Mouse (Mus musculus): ENCODE results near the gene Grhl3.
"Not testable (repeated sequence)": the region's sequence is repeated elsewhere in the genome, so short reads cannot be mapped to it uniquely, and the experiment has no call there.

Gene Grhl3

DNA sequence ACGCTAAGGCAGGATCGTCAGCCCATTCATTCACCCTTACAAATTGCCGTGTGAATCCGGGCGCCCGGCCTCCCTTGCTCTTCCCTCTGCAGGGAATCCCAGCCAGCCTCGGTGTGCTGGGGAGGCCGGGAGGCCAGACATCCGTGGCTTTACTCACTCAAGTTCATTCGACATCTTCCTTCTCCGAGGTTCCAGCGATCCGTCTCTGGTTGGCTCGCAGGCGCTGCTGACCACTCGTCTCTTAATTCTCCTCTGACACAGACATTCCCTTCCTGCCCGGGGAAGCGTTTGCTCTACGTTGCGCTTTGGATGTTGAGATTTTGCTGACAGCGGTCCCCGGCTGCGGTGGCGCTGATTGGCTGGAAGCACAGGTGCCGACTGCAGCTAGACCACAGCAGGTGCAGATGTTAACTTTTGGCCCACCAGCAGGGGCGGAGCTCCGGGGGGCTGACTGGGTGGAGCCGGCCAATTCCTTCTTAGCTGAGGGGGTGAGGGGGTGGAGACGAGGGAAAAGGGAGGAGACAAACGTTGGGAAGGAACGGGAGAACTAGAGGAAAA, at the start of gene Grhl3:
Gene Grhl3, minus strand, starts transcription at position 380 of the 558 bp plus-strand sequence.
- DNase-seq (ENCODE audit: low spot score in 2 of 2), result peak; percentile 63 to 69

DNA sequence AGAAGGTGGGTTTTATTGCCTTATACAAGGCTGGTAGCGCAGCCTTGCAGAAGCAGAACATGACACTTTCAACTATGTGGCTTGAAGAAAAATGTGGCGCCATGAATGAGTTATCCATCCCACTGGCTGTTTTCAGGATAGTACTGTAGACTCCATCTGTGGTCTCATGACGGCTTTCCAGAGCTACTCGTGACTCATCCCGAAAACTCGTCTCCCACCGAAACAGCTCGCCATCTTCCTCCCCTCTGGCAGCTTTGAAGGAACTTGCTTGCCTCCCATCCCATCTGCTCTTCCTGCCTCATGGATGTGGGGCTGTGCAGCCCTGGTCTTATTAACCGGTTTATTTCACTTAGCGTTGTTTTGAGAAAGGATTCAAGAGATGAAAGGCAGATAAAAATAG, 48.9 kb upstream of the Grhl3 start:
- DNase-seq (ENCODE audit: low spot score in 2 of 2), result no peak

DNA sequence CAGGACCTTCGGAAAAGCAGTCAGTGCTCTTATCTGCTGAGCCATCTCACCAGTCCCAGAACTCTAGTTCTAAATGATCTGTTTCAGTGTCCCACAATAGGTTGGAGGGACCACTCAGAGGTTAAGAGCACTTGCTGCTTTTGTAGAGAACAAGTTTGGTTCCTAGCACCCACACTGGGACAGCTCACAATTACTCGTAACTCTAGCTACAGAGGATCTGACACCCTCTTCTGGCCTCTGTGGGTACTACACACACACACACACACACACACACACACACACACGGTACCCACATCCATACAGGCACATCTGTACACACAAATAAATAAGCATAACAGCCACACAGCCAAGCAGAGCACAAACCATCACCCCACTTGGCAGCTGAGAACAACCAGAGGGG, 47.0 kb upstream of the Grhl3 start:
- DNase-seq (ENCODE audit: low spot score in 2 of 2), result no peak

DNA sequence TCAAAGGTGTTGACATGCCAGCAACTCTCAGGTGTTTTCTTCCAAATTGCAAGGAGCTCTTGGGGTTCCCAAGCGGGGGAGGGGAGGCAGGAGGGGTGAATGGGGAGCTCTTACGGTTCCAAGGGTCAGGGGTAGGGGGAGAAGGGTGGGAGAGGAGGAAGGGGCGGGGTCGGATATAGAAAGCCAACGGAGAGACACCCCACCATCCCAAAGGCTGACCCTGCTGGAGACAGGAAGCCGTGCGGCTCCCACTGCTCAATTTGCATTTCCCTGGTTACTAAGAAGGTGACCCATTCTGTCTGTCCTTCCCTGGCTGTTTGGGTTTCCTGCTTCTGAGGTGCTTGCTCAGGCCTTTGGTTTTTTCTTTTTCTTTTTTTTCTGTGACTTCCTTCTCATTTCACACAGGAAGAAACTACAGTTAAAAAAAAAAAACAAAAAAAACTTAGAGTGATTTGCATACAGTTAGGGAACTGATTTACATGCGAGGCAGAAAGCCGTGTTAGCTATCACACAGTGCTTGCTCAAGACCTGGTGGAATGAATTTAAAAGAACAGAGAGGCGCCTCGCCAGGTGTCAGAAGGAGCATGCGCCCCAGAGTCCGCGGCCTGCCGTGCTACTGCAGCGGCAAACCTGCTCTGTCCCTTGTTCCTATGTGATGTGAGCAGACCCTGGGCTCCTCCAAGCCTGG, 44.5 kb upstream of the Grhl3 start:
- DNase-seq (ENCODE audit: low spot score in 2 of 2), result peak; percentile 30 to 42

DNA sequence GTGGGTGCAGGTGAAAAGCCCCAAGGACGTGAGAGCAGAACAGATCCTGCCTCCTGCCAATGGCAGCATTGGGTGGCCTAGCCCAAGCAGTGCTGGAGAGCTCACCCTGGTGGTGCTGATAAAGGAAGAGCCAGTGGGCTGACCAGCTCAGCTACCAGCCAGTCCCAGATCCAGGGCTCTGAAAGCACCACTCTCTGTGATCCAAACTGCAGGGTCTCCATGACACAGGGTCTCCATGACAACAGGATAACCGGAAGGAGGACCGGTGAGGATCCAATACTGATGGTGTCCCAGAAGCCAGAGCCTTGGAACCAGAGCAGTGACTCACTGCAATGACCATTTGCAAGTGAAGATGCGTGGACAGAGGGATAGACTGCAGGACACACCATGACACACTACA, 43.6 kb upstream of the Grhl3 start:
- DNase-seq (ENCODE audit: low spot score in 2 of 2), result no peak

DNA sequence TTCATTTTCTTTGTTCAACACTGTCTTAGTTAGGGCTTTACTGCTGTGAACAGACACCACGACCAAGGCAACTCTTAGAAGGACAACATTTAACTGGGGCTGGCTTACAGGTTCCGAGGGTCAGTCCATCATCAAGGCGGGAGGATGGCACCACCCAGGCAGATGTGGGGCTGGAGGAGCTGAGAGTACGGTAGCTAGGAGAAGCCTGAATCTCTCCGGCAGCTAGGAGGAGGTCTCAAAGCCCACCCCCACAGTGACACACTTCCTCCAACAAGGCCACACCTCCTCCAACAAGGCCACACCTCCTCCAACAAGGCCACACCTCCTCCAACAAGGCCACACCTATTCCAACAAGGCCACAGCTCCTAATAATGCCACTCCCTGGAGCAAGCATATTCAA, 41.9 kb upstream of the Grhl3 start:
- not testable (repeated sequence) for DNase-seq (ENCODE audit: low spot score in 2 of 2)

DNA sequence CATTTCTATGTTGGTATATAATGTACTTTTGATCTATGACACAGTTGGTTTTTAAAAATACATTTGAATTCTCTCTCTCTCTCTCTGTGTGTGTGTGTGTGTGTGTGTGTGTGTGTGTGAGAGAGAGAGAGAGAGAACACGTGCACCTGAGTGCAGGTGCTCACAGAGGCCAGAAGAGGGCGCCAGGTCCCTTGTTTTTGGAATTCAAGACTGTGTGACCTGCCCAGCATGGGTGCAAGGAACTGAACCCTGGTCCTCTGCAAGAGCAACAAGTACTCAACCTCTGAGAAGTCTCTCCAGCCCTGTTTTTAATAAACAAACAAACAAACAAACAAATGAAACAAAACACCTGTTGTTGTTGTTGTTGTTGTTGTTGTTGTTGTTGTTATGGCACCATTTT, 36.6 kb upstream of the Grhl3 start:
- DNase-seq (ENCODE audit: low spot score in 2 of 2), result no peak

DNA sequence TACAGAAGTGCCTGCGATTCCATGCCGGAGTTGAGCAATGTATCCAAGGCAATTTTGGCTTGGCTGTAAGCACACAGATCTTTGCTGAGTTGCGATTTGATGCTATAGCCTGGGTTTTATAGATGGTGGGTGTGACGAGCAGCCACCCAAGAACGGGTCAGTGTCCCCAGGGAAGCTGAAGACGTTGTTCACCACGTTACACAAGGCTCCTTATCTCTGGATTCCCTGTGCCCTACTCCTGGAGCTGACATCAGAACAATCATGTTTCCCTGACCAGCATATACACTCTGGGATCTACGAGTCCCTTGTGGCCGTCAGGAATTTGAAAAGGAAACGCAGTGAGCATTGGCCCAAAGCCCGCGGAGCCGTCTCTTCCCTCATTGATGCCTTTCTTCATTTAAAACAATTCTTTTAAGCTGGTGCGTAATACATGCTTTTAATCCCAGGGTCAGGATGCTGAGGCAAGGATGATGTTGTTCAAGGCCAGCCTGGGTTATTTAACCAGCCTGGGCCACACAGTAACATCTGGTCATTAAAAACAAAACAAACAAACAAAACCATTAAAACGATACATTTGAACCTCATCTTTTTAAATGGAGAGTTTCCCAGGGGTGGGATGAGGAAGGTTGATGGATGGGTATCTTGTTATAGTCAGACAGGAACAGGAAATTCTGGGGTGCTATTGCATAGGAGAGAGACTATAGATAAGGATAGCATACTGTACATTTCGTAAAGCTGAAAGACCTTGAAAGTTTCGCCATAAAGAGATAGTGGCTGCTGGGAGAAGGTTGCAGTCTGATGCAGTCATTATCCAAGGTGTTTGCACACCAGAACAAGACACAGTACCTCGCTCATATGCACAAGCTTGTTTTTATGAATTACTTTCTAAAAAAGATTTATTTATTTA, 34.8 kb upstream of the Grhl3 start:
- DNase-seq (ENCODE audit: low spot score in 2 of 2), result no peak

DNA sequence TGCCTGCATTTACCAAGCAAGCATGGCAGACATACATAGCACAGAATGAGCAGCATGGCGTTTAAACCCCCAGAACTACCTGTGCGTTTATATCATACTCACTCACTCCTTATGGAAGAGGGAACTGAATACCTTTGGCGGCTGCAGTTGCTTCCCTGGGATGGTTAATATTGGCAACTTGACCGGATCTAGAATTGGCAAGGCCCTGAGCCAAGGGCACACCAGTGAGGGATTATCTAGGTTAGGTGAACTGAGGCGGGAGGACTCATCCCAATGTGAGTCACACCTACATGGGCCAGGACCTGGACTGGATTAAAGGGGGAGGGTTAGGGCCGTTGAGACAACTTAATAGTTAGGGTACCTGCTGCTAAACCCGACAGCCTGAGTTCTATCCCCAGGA, 32.8 kb upstream of the Grhl3 start:
- no peak for DNase-seq (ENCODE audit: low spot score in 2 of 2)

DNA sequence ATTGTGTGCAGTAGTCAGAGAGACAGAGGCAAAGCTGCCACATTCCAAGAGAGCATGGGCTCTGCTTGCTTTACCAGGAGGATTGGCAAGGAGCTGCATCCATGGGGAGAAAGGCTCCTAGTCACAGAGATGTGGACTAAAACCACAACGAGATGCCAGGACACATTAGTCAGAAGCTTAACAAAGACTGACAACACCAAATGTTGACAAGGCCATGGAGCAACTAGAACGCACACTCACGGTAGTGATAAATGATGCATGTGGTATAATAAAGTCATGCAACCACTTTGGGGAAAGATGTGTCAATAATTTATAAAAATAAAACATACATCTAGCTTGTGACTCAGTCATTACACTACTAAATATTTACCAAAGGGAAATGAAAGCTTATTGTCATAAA, 28.1 kb upstream of the Grhl3 start:
- DNase-seq (ENCODE audit: low spot score in 2 of 2), result no peak

DNA sequence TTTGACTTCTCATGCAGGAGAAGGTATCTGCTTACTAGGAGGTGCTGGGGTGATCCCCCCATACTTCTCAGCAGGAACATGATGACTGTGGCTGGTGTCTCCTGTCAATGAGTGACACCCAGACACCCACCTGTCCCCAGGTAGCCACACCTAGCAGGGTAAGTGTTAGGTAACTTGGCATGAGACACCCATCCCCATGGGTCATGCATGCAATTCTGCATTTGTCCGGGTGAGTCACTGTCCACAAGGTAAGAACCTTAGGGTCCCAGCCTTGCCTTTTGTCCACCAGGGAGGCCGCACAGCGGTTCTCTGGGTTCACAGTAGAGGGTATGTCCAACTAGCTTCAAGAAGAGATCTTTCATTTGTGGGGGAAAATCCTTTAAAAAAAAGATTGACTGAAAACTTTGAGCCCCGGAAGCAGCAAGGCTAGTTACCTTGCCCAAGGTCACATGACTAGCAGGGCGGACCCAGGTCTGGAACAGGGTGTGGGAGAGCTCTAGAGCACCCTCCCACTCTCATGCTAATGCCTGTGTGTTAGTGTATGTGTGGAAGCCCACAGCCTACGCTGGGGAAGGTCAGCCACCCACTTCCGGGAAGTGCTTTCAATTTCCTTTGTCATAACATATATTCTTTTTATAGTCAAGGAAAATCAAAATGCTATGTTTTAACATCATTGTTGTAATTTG, 26.2 kb upstream of the Grhl3 start:
- no peak for DNase-seq (ENCODE audit: low spot score in 2 of 2)

DNA sequence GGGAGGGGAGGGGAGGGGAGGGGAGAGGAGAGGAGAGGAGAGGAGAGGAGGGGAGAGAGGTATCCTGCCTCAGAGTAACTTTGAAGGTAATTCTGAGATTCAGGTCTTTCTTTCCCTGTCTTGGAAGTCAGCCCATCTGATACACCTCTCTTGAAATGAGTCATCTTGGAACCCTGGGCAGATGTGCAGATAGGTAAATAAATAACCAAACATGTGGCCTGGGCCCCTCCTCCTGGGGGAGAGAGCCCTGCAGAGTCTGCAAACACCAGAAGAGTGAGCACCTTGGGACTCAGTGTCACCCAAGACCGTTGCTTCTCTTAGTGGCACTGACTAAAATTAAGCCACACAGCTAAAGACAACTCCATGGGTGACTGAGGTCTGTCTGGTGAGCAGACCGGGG, 25.6 kb upstream of the Grhl3 start:
- no peak for DNase-seq (ENCODE audit: low spot score in 2 of 2)

DNA sequence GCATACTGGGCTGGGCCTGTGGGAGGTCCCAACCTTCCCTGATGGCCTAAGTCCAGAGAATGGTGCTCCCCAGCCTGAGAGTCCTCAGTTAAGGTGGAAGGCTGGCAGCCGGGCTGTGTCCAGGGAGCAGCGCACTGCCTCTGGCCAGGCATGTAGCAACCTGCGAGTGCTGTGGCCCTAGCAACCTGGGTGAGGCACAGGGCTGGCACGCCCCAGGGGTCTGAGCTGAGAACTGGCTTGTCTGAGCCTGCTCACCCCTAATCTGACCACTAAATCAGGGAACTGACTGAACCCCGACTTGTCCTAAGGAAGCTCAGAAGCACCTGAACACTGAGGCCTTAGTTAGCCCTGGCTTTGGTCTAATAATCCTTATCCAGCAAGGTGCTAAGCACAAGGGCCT, 24.1 kb upstream of the Grhl3 start:
- DNase-seq (ENCODE audit: low spot score in 2 of 2), result no peak

DNA sequence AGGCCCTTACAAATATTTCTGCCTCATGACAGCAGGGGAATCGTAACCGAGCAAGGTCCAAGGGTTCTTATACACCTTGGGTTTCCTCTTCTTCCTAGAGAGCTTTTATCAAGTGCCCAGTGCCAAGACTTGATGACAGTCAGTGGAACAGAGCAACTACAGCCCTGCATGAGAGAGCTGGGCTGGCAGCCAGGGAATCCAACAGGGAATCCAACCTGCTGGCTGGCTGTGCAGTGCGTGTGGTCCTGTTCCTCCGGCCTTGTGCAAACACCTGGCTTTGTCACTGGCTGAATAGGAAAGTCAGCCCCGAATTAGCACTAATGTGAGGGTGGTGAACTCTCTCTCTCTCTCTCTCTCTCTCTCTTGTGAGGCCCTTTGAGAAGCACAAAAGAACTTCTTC, 22.5 kb upstream of the Grhl3 start:
- no peak for DNase-seq (ENCODE audit: low spot score in 2 of 2)

DNA sequence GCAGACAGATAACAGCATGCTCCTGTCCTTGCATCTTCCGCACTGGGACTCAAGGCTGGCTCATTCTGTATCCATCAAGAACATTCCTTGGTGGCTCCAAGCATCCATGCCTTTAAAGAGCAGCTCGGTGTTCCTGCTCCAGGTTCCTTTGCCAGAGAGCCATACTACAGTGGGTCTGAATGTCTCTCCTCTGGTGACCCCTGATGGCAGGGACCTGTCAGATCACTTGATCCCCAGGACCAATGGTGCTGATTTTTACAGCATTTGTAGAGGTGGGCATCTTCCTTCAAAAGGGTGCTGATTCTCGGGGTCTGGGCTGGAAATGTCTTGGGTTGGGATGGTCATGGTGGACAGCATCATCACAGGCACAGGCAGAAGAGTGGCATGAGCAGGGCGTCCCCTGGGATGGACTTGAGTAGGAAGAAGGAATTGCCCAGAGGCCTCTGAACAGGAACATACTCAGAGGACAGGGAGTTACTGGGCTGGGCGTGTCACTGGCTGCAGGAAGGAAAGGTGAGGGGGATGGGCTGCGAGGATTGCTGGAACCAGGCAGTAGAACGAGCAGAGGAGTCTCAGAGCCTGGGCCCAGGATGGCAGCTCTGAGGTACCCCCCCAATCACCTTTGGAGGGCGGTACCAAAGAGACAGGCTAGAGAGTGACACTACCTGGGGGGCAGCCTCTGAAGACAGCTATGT, 18.3 kb upstream of the Grhl3 start:
- DNase-seq (ENCODE audit: low spot score in 2 of 2), result no peak

DNA sequence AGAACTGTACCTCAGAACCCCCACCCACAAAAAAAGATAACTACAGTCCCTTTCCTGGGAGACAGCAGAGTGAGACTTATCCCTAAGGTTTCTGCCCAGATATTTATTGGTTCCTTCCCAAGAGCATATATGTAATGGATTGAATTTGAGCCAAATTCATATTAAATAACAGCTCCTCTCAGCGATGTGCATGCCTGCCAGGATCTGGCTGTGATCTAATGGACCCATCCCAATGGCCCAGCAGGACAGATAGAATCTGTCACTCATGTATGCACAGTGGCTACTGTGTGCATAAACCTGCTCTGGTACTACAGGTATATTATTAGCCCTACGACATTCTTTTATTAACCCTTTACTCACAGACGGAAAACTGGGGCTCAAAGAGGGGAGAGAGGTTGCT, 17.7 kb upstream of the Grhl3 start:
- DNase-seq (ENCODE audit: low spot score in 2 of 2), result no peak

DNA sequence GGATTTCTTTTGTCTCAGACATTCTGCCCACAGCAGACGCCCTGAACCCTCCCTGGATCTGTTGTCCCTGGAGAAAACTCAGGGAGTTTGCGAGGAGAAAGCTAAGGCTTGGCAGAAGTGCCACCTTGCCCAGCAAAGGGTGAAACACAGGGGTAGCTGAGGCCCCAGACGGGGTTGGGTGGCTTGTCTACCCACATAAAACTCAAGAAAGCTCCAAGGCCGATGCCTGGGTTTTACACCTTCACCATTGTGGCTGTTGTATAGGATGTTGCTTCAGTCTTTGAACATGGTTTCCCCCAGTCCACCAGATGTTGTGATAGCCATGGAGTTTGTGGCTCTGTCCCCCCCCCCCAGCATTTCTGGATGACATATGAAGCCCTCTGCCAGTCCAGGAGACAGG, 11.4 kb upstream of the Grhl3 start:
- no peak for DNase-seq (ENCODE audit: low spot score in 2 of 2)

DNA sequence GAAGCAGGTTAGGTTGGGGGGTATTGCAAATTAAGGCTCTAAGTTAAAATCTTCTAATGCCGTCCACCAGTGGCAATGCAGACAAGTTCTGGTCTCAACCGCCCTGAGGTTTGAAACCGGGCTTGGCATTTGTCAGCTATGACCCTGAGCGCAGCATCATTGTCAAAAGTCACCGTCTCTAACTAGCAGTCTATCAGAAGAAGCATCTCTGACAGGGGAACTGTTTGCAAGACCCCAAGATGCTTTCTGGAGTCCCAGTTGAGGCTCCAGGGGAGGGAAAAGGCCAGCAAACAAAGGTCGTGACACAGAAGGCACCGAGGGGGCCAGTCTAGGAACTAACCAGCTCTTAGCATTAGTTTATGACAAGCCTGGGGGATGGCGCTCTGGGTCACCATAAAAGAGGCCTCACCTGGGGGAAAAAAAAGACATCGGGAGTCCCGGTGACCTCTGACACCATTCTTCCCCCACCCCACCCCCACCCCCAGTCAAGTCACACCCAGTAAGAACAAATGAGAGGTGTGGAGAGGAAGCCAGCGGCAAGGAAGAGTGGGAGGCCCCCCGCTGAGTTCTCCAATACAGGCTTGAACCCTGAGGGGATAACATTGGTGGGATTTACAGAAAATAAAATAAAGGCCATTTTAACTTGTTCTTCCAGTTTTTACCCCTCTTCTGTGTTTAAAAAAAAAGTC, 7.9 kb upstream of the Grhl3 start:
- no peak for DNase-seq (ENCODE audit: low spot score in 2 of 2)

DNA sequence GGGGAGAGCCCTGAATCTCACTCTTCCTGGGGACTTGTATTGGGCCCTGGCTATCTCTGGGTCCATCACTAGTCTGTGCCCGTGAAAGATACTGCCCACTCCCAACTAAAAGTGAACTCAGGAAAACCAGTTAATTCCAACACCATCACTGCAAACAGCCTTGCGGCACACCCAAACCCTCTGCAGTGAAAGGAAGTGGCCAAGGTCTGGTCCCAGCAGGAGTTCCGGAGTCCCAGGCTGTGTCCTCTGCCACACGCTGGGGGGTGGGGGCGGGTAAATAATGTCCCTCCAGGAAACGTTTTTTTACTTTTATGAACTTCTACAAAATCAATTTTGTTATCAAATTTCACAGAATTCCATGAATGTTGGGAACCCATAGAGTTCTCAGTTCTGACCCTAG, 6.3 kb upstream of the Grhl3 start:
- DNase-seq (ENCODE audit: low spot score in 2 of 2), result no peak

DNA sequence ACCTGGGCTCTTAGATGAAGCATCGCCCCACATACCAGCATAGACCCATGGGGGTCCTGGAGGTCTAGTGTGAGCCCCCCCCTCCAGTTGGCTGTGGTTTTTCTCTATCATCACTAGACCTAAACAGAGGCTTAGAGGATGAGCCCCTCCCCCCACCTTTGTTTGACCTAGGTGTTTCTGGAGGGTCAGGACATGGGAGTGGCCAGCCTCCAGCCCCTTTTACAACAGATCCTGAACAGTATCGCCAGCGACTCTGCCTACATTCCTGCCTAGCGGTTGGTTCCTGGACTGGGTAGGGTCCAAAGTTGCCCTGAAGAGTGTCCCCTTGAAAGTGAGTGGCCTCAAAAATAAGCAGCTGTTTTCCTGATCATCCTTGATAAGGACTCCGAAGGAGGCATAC, 5.1 kb upstream of the Grhl3 start:
- no peak for DNase-seq (ENCODE audit: low spot score in 2 of 2)

All from thymus, postnatal 10 days (tissue).